Mouse (Mus musculus): Measurements from ENCODE around the gene Esrp2. TPM values are rescaled to one million over a fixed set of nuclear protein-coding genes. Genes with fewer than 3 reads are reported as not detected.

Gene Esrp2
- 13.3 and 17.0 TPM in 2 replicates for polyA plus RNA-seq (2015; fragmentation: Nextera tagmentation; extraction: Ambion mirVana)

- Histone ChIP-seq H3K27me3 (peaks cover 75% of the 10 kb centered on the region), H3K4me3 (replicated peaks) (peak within 1 kb of the TSS; percentile 54), H3K27ac (replicated peaks) (peak within 1 kb of the TSS; percentile 77), H3K9ac (peak within 1 kb of the TSS; percentile 42), H3K36me3 (replicated peaks) (peaks cover 20% of the 10 kb centered on the region), H3K4me1 (replicated peaks) (peaks cover 44% of the 10 kb centered on the region), H3K9me3 (replicated peaks) (no peaks in the 10 kb centered on the region), H3K4me2 (peak within 1 kb of the TSS; percentile 58)
- 1% methylated on average over 82 of the region's 86 CpGs for WGBS (ENCODE audit: insufficient replicate concordance)
- peak; percentile 66 for ATAC-seq (ENCODE audit: insufficient read depth)
Measured at GRCm38 (mm10) chr8:106136156-106137130, at the start of gene Esrp2. Gene Esrp2, minus strand, starts transcription at chr8:106136974.

- Histone ChIP-seq H3K9me3 (replicated peaks) (no peaks in the 10 kb centered on the region), H3K36me3 (replicated peaks) (no peaks in the 10 kb centered on the region), H3K27ac (replicated peaks) (no peak overlapping the region), H3K27me3 (0 out of 2 replicates have a peak, but pooled peaks cover 4% of the 10 kb centered on the region), H3K4me2 (no peak overlapping the region), H3K9ac (no peak overlapping the region), H3K4me3 (replicated peaks) (no peak overlapping the region), H3K4me1 (replicated peaks) (peaks cover under 1% of the 10 kb centered on the region)
- ATAC-seq (ENCODE audit: insufficient read depth) = no peak
- WGBS (ENCODE audit: insufficient replicate concordance) = 67% methylated on average over 3 of the region's 3 CpGs
Measured at GRCm38 (mm10) chr8:106186394-106186793, 49.6 kb upstream of the Esrp2 start.

- Histone ChIP-seq H3K27me3 (0 out of 2 replicates have a peak, but pooled peaks cover under 1% of the 10 kb centered on the region), H3K27ac (replicated peaks) (no peak overlapping the region), H3K36me3 (replicated peaks) (no peaks in the 10 kb centered on the region), H3K9me3 (replicated peaks) (no peaks in the 10 kb centered on the region), H3K4me3 (replicated peaks) (no peak overlapping the region), H3K9ac (no peak overlapping the region), H3K4me1 (replicated peaks) (no peaks in the 10 kb centered on the region), H3K4me2 (no peak overlapping the region)
- 73% methylated on average over 8 of the region's 8 CpGs for WGBS (ENCODE audit: insufficient replicate concordance)
- ATAC-seq (ENCODE audit: insufficient read depth) = no peak
Measured at GRCm38 (mm10) chr8:106185628-106186270, 49.0 kb upstream of the Esrp2 start.

- Histone ChIP-seq H3K36me3 (replicated peaks) (no peaks in the 10 kb centered on the region), H3K9ac (no peak overlapping the region), H3K4me2 (no peak overlapping the region), H3K4me3 (replicated peaks) (no peak overlapping the region), H3K27ac (replicated peaks) (no peak overlapping the region), H3K4me1 (replicated peaks) (no peaks in the 10 kb centered on the region), H3K9me3 (replicated peaks) (no peaks in the 10 kb centered on the region), H3K27me3 (no peaks in the 10 kb centered on the region)
- no peak for ATAC-seq (ENCODE audit: insufficient read depth)
- WGBS (ENCODE audit: insufficient replicate concordance) = 62% methylated on average over 2 of the region's 2 CpGs
Measured at GRCm38 (mm10) chr8:106178428-106178827, 41.7 kb upstream of the Esrp2 start.

GRCm38 (mm10) chr8:106177594-106177993 is 40.8 kb upstream of the Esrp2 start:
- Histone ChIP-seq H3K27ac (replicated peaks) (no peak overlapping the region), H3K4me3 (replicated peaks) (no peak overlapping the region), H3K36me3 (replicated peaks) (no peaks in the 10 kb centered on the region), H3K27me3 (no peaks in the 10 kb centered on the region), H3K9me3 (replicated peaks) (no peaks in the 10 kb centered on the region), H3K4me2 (no peak overlapping the region), H3K9ac (no peak overlapping the region), H3K4me1 (replicated peaks) (no peaks in the 10 kb centered on the region)
- 65% methylated on average over 1 of the region's 1 CpGs for WGBS (ENCODE audit: insufficient replicate concordance)
- ATAC-seq (ENCODE audit: insufficient read depth) = no peak

GRCm38 (mm10) chr8:106176891-106177290 is 40.1 kb upstream of the Esrp2 start:
- ATAC-seq (ENCODE audit: insufficient read depth) = no peak

GRCm38 (mm10) chr8:106173566-106173965 is 36.8 kb upstream of the Esrp2 start:
- H3K27ac ChIP-seq (replicated peaks) = no peak overlapping the region
- H3K36me3 ChIP-seq (replicated peaks) = no peaks in the 10 kb centered on the region
- no peak overlapping the region for H3K4me3 ChIP-seq (replicated peaks)
- no peaks in the 10 kb centered on the region for H3K9me3 ChIP-seq (replicated peaks)
- WGBS (ENCODE audit: insufficient replicate concordance) = 62% methylated on average over 3 of the region's 3 CpGs
- no peak for ATAC-seq (ENCODE audit: insufficient read depth)
- peaks cover 17% of the 10 kb centered on the region for H3K4me1 ChIP-seq (replicated peaks)
- H3K9ac ChIP-seq = no peak overlapping the region
- H3K27me3 ChIP-seq = peaks cover 13% of the 10 kb centered on the region
- no peak overlapping the region for H3K4me2 ChIP-seq

More at GRCm38 (mm10) chr8:106176891-106177290, 40.1 kb upstream of the Esrp2 start:
- Histone ChIP-seq H3K9me3 (replicated peaks) (no peaks in the 10 kb centered on the region), H3K27ac (replicated peaks) (no peak overlapping the region), H3K4me3 (replicated peaks) (no peak overlapping the region), H3K36me3 (replicated peaks) (no peaks in the 10 kb centered on the region), H3K4me1 (replicated peaks) (no peaks in the 10 kb centered on the region), H3K4me2 (no peak overlapping the region), H3K9ac (no peak overlapping the region), H3K27me3 (no peaks in the 10 kb centered on the region)
- 63% methylated on average over 1 of the region's 1 CpGs for WGBS (ENCODE audit: insufficient replicate concordance)

- ATAC-seq (ENCODE audit: insufficient read depth) = no peak
- WGBS (ENCODE audit: insufficient replicate concordance) = 34% methylated on average over 6 of the region's 6 CpGs
- peaks cover 23% of the 10 kb centered on the region for H3K4me1 ChIP-seq (replicated peaks)
- H3K27me3 ChIP-seq = peaks cover 27% of the 10 kb centered on the region
- H3K9me3 ChIP-seq (replicated peaks) = no peaks in the 10 kb centered on the region
- H3K36me3 ChIP-seq (replicated peaks) = no peaks in the 10 kb centered on the region
- no peak overlapping the region for H3K27ac ChIP-seq (replicated peaks)
- peak overlapping the region; percentile 100 for H3K4me2 ChIP-seq
- H3K9ac ChIP-seq = 0 out of 2 replicates have a peak overlapping the region, but pooled peaks have one; percentile 63
- H3K4me3 ChIP-seq (replicated peaks) = peak overlapping the region; percentile 75
Measured at GRCm38 (mm10) chr8:106169934-106170480, 33.2 kb upstream of the Esrp2 start.

- H3K4me3 ChIP-seq (replicated peaks) = peak overlapping the region; percentile 75
- H3K4me1 ChIP-seq (replicated peaks) = peaks cover 23% of the 10 kb centered on the region
- H3K9me3 ChIP-seq (replicated peaks) = no peaks in the 10 kb centered on the region
- peak overlapping the region; percentile 100 for H3K4me2 ChIP-seq
- H3K27ac ChIP-seq (replicated peaks) = 0 out of 2 replicates have a peak overlapping the region, but pooled peaks have one; percentile 71
- no peaks in the 10 kb centered on the region for H3K36me3 ChIP-seq (replicated peaks)
- WGBS (ENCODE audit: insufficient replicate concordance) = under 1% methylated on average over 54 of the region's 54 CpGs
- ATAC-seq (ENCODE audit: insufficient read depth) = peak; percentile 60
- H3K9ac ChIP-seq = peak overlapping the region; percentile 63
- peaks cover 27% of the 10 kb centered on the region for H3K27me3 ChIP-seq
Measured at GRCm38 (mm10) chr8:106169017-106169933, 32.5 kb upstream of the Esrp2 start.

GRCm38 (mm10) chr8:106168356-106169016 is 31.7 kb upstream of the Esrp2 start, which contains the start of gene Slc7a6:
Gene Slc7a6, plus strand, starts transcription at chr8:106168857.
- Histone ChIP-seq H3K9ac (peak within 1 kb of the TSS; percentile 63), H3K9me3 (replicated peaks) (no peaks in the 10 kb centered on the region), H3K4me2 (peak within 1 kb of the TSS; percentile 100), H3K27me3 (peaks cover 27% of the 10 kb centered on the region), H3K4me3 (replicated peaks) (peak within 1 kb of the TSS; percentile 75), H3K27ac (replicated peaks) (peak within 1 kb of the TSS; percentile 71), H3K4me1 (replicated peaks) (peaks cover 23% of the 10 kb centered on the region), H3K36me3 (replicated peaks) (no peaks in the 10 kb centered on the region)
- ATAC-seq (ENCODE audit: insufficient read depth) = peak; percentile 84
- WGBS (ENCODE audit: insufficient replicate concordance) = under 1% methylated on average over 59 of the region's 59 CpGs
